Mouse (Mus musculus): ENCODE measurements around the gene Bcar1.

Gene Bcar1

DNA sequence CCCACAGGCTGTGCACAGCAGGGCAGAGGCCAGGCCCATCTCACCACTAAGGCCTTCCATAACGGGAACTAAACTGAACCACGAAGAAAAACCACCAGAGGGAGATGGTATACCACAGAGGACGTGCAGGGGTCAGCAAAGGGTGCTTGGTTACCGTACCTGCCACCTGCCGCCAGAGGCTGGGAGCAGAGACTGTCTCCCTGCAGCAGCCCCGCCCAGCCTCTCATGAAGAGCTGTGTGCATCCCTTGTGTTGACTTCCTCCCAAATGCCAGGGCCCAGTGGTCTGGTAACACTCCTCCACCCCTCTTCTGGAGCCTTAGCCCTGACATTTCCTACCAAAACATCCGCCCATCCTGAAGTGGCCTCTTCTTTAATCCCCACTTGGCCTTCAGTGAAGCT is 4.0 kb downstream of the Bcar1 start:
- no peak for DNase-seq (ENCODE audit: low read depth, low spot score)

DNA sequence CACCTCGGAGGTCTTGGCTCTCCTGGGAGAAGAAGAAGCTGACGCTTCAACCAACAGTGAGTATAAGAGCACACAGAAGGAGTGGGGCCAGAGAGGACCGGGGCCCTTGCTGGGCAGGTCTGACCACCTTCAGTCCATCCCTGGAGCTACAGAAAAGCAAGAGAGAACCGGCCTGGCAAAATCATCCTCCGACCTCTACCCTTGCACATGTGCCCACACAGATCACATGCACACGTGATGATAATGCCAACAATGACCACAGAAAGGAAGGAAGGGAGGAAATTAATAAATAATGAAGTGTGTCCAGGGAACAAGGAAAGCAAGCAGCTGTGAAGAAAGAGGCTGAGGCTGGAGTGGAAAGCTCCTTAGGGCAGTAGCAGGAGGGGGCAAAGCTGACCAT is 4.7 kb downstream of the Bcar1 start:
- DNase-seq (ENCODE audit: low read depth, low spot score): no peak

DNA sequence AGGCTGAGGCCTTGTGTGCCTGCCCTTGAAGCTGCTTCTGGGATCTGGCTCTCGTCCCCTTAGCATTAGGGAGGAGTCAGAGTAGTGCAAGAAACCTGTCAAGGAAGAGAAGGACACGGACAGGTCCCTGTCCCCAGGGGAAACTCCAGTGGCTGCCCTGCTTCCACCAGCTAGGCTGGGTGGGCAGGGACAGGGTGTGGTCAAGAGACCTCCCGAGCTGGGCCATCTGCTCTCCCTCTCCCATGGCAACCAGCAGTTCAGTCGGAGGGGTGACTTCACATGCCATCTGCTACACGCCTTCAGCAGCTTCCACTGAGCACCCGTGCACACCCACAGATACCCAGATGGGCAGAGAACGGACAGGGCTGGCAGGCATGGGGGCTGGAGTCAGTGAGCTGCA is 7.3 kb downstream of the Bcar1 start:
- DNase-seq (ENCODE audit: low read depth, low spot score): no peak

DNA sequence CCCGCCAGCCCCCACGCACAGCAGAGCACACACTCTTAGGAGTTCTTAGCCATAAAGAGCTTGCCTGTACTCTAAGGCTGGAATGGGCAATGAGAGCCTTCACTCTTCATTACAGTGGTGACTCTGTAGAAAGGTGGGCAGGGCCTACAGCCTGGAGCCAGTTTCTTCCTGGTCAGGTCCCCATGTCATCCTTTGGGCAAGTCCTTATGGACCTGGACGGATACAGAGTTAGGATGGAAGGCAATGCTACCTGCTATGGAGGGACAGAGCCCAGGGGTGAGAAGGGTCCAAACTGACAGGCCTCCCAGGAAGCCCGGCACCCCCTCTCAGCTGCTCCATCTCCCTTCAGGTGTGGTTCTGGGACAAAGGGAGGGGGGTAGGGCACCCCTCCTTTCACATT is 7.8 kb downstream of the Bcar1 start:
- no peak for DNase-seq (ENCODE audit: low read depth, low spot score)

DNA sequence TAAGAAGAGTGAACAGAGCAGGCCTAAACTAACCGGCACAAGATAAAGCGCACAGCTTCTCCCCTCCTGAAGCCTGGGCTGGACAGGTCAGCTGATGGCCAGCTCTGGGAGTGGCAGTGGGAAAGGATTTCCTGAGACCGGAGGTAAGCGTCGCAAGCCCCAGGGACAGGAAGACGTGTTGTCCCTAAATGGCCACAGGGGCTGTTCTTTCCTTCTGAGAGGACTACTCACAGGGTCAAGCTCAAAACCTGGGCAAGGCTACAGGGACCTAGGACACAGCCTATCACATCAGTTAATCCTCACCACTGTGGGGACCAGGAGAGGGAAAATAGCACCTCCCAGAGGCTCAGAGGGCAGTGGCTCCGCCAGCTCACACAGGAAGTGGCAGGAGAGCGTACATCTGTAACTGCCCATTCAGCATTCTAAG is 8.3 kb downstream of the Bcar1 start:
- no peak for DNase-seq (ENCODE audit: low read depth, low spot score)

DNA sequence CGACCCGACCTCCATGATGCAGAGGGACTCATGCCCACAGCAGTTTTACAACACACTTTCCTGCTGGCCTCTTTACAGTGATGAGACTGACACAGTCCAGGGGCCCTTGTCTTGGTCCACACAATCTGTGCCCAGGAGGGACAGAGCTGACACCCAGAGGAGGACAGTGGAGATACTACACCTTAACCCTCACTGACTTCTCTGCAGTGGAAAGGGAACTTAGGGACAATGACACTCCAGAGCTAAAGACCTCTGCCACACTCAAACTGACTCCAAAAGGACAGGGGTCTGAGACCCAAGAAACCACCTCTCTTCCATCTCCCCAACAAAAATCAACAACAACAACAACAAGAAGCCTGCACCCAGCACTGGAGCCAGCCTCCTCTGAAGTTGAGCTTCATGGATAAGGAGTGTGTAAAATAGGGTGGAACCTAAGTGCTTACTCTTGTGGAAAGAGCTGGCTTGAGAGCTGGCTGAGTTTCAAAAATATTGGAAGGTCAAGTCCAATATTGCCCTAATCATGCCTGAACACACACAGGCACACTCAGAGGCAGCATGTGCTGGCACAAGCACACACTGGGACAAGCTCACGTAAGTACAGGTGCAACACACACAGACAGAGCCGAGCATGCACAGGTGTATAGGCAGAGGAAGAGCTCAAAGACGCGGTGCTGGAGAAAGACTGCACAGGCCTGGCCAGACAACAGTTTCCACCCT is 9.2 kb downstream of the Bcar1 start:
- DNase-seq (ENCODE audit: low read depth, low spot score): no peak

DNA sequence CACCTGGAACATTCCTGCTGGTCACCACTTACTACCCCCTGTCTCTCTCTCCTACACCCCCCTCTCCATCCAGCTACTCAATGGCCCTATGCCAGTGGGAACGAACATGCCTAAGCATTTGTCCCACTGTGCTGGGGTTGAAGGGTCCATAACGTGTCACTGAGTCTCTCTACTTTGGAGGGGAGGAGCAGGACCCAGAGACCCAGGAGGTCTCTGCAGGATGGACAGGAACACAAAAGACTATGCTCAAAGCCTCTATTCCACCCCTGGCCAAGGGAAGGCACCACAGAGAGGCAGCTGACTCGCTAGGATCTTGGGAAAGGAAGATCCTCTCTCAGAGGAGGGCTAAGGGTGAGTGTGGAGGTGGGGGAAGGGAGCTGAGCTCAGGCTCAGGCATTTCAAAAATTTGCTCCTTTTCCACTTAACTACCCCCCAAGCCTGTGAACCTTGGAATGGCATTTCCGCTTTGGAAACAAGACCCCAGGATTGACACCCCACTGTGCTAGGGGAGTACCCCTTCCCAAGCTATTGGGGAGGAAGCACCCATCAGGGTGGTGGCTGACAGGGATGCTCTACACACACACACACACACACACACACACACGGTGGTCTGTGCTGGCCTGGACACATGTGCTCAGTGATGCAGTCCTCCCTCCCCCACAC is 9.9 kb downstream of the Bcar1 start:
- peak; percentile 82 for DNase-seq (ENCODE audit: low read depth, low spot score)

DNA sequence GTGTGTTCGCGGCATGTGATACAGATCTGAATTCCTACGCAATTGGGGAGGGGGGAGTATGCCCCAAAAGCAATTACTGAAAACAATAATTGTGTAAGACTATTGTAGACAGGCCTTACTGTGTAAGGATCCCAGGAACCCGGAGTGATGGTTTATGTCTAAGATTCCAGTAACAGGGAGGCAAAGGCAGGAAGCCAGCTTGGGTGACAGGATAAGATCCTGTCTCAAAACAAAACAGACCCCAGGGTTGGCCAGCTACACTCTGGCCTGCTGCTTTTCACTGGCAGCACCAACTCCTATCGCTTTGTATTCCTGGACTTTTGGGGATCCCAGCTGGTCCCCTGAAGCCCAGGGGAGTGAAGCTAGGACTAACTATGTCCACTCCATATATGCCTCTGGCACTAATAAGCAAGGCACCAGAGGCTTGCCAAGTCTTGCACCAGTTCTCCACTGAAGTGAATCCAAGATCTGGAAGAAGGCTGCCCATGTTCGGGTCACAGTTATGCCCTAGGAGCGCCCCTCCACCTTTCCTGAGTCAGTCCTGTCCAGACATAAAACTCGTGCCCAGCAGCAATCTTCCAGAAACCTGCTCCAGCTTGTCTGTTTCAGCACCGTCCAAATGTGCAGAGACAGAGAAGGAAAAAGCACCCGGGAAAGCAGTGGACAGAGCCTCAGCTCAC is 11.1 kb downstream of the Bcar1 start:
- no peak for DNase-seq (ENCODE audit: low read depth, low spot score)

DNA sequence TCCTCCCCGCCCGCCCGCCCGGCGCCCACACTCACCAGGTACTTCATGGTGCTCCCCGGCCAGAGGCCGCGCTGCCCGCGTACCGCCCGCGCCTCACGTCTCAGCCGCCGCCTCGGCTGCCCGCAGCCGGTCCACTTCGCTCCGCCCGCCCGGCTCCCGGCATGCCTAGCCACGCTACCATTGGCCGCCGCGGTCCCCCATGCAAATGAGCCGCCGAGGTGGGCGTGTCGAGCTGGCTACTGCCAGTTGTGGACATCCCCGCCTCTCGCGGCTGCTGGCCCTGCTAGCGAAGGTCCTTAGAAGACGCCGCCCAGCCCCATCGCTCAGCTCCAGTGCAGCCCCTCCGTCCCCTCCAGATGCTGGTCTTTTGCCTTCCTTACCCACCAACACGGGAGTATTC is 11.6 kb downstream of the Bcar1 start:
- peak; percentile 95 for DNase-seq (ENCODE audit: low read depth, low spot score)

DNA sequence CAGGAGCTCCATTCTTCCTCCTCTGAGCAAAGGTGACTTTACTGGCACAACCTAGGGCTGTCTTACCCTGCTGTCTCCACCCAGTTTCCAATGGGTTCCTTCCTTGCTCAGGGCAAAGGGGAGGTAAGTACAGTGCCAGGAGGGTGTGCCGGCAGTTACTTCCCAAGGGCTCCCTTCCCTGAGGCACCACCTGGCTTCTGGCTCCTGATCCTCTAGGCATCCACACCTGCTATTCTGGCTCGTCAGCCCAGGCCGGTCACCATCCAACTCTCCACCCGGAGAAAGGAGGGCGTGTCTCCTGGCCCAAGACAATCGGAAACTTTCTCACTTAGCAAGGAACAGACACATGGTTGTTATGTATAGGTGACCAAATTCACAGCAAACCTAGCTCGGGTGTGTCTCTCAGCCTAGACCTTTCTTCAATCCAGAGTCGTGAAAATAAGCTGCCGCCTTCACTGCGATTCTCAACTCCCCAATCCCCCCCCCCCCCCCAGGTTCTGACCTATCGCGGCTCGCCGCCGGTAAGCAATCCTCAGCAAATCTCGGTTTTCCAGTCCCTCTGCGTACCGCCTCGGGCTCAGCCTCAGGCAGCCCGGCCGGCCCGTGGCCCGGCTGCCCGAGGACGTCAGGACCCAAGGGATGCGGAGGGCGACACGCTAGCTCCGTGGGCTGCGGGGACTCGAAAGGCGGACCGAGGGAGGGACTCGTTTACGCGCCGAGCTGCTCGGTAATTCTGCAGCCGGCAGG is 12.2 kb downstream of the Bcar1 start:
- no peak for DNase-seq (ENCODE audit: low read depth, low spot score)

DNA sequence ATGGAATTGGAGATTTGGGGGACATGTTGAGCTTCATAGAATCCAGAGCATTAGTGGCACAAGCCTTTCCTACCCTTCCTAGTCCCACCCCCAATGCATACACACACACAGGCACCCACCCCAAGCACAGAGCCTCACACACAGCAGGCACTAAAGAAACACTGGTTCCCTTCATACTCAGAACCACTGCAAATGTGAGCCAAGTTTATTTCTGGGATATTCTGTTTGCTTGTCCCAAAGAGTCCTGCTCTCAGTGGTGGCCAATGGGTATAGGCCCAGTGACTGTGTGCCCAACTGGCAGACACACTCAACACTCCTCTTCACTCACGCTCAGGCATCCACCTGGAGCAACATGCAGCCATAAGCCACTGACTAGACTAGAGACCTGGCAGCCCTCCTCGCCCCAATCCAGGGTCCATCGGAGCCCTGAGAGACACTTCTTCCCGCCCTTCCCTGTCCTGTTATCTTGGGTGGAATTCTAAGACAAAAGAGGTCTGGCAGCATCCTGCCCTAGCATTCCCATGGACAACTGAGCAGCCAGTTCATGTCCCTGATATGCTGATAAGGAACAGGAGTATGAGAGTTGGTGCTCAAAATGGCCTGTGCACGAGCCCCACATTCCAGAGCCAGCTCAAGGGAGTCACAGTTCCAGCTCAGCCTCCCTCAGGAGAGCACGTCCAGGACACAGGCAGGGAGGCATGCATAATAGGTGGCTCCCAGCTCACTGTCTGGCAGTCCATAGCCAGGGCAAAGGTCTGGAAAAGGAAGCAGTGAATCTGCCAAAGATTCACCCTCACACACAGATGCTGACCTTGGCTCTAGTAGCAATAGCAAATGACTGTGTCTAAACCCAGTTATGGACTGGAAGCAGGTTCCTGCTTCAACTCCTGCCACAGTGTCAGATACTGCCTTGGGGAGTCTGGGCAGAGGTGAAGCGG is 14.1 kb downstream of the Bcar1 start:
- DNase-seq (ENCODE audit: low read depth, low spot score): no peak

DNA sequence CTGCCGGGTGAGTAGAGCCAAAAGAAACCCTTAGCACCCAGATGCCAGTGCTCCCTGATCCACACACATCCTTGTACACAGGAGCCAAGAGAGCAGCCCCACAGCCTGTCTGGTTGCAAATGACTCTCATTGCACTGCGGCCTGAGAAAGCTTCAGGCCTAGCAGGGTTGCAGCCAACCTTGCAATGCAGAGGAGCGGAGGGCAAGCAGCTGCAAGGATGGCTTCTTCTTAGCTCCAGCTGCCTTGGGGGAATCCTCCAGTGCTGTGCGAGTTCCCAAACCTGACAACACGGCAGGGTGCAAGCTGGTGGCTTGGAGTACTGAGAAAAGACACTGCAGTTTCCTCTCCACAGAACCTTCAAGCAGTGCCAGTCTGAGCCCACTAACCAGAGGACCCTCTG is 15.1 kb downstream of the Bcar1 start:
- no peak for DNase-seq (ENCODE audit: low read depth, low spot score)

DNA sequence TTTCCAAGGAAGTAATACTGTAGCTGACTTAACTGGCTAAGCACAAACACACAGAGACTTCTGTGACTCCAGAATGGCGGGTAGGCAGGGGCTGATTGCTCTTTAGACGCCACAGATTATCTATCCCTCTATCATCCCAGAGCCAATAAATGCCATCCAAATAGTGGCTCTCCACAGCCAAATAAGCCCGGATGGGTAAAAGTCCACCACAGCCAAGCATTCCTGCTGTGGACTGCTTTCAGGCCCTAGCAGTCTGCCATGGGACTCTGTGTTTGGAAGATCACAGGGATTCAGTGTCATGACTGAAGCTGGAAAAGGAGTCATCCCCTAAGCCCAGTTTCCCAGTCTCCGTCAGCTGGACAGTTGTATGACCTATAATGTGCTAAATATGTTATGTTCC is 16.1 kb downstream of the Bcar1 start:
- DNase-seq (ENCODE audit: low read depth, low spot score): no peak

DNA sequence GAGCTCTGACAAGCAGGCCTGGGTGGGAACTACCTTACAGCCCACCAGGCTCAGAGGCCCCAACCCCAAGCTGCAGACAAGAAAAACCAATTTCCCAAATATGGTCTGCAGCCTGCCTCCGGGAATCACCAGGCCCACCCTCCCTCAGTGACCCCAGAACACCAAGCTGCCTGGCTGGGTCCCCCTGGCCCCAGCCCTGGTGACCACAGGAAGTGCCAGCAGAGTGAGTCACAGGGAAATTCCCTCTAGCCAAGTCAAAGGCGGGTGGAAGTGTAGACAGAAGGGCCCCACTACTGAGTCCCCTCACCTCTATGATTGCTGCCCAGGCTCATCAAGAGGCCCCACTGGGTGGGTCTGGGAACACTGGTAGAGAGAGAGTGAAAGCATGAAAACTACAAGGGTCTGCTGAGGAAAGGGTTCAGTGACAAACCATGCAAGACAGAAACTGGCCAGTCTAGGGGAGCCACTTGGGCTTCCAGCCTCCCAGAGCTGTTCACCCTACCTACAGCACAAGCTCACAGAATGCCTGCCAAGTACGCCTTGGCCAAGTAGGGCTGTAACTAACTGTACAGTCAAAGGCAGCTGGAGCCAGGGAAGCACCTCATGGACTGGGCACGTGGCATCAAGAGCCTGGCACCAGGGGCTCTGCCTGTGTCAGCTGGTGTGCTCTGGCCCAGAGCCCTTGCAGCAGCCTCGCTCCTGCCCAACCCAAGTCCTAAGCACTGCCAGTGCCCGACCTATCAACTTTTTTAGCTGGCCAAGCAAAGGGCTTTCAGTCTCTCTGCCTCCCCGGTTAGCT is 17.3 kb downstream of the Bcar1 start:
- DNase-seq (ENCODE audit: low read depth, low spot score): no peak

DNA sequence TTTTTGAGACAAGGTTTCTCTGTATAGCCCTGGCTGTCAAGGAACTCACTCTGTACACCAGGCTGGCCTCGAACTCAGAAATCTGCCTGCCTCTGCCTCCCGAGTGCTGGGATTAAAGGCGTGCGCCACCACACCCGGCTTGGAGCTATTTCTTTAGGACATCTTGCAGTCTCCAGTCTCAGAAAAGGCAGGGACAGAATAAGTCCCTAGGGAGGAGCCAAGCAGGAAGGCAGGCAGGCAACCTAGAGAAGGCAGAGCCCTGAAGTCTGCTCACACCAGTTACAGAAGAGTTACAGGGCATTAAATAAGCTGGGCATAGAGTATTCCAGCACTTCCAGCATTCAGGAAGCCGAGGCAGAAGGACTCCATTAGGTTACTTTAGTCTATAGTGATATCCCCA is 18.3 kb downstream of the Bcar1 start:
- no peak for DNase-seq (ENCODE audit: low read depth, low spot score)

DNA sequence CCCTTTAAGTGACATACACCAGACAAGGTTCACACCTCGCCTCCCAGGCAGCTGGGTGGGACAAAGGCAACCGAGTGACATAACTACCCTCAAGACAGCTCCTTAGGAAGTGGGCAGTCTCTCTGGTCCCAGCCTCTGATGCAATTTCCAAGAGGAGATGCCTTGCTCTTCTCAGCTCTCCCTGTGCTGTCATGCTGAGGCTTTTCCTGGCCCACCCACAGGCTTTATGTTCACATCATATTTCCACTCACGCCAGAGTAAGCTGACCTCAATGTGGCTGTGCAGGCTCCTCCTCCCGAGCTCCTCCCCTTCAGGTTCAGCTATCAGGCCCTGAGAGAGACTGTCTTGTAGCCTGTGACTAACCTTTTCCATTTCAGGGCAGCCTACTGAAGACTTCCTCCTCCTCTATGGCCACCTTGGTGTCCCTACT is 23.5 kb downstream of the Bcar1 start:
- DNase-seq (ENCODE audit: low read depth, low spot score): no peak

DNA sequence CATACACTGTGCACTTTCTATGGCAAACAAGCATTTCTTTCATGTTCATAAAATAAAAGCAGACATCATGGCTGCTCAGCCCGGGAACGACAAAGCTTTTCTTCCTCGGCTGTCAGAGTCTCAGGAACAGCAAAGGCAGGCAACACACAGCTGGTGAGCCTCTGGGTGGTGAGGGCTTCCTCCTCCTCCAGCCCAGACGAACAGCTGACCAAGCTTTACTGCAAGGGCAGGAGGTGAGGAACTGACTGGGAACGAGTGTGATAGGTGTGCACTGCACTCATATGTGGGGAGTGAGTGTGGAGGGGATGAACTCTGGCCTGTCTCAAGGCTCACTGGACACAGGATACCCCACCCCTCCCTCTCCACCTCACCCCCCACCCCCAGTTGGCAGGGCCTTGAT is 24.7 kb downstream of the Bcar1 start:
- DNase-seq (ENCODE audit: low read depth, low spot score): no peak

DNA sequence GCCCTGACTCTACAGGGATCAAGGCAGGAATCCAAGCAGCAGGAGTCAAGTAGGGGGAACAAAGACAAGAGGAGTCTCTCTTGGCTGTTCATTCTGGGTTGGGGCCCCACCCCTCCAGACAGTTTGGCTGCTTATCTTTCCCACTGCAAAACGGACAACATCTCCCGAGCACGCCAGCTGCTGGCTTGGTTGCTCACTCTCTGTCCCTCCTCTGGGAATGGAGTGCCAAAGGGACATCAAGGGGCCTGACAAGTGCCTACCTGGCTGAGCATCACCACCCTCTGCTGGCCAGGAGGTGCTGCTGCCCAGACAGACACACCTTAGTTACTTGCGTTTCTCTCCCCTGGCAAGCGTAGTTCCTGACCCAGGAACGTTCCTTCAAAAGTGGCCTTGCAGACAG is 25.7 kb downstream of the Bcar1 start:
- no peak for DNase-seq (ENCODE audit: low read depth, low spot score)

DNA sequence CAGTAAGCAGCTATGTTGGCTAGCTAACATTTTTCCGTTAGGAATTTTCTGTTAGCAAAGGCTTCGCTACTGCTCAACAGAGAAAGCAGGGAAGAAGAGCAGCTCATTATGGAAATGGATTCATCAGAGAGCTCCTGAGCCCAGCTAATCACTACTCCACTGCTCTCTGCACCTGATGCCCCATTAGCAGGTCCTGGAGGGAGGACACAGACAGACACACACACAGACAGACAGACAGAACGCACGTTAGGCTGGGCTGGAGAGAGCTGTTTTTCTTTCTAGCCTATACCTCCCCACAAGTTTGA is 26.2 kb downstream of the Bcar1 start:
- DNase-seq (ENCODE audit: low read depth, low spot score): no peak
